Mouse (Mus musculus) cerebellum, adult 8-10 months (tissue): ENCODE data around the gene Chd3.
A peak's percentile ranks its signal among the peaks of the same experiment; 100 is the strongest.
"Not testable (repeated sequence)": the region's sequence is repeated elsewhere in the genome, so short reads cannot be mapped to it uniquely, and the experiment has no call there.

Experiments
- DNase-seq: peaks from one replicate; pipeline ENCODE4 v3.0.0; 2022

The Chd3 gene

DNA sequence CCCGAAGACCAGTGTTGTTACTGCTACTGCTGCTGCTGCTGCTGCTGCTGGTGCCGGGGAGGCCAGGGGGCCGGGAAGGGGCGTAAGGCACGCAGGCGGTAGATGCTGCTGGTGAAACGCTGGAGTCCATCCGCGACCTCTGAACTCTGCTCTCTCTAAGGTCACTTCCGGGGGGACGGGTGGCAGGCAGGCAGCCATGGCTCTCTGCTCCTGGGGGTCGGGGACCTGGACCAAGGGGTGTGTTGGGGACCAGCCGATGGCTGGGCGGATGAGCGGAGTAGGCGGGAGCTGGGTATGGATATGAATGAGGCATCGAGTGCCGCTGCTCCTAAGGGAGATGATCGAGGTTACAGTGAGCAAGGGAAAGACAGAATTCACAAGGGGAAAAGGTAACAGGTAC lies 37.1 kb upstream of the Chd3 start:
- peak; percentile 31 for DNase-seq

DNA sequence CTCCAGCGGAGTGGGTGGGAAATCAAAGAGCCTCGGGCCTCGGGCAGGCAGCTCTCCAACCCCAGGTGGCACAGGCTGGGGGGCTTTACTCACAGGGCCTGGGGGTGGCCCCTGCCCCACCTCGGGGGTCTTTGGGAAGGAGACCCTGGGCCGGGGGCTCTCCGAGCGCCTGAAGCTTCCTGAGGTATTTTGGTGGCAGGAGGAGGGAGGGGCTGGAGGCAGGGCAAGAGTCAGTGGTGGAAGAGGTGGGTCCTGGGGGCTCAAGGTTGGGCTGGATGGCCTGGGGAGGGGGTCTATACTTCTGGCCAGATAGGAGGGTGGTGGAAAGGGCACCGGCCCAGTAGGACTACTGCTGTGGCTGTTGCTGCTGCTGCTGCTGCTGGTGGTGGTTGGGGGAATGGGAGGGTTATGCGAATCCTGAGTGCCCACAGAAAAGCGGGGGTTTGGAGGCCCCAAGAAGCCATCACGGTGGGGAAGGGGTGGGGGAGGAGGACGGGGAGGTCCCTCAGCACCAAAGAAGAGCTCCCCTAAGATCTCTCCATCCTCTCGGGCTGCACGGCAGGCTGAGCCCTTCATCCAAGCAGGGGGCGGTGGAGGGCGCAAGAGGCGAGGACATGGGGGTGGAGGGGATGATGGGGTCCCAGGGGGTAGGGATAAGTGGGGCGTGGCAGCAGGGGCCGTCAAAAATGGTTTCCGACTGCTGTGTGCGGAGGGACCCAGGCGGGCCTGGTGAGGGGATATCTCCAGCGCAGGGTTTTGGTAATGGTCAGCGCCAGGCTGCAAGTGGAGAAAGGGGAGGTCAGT lies 36.4 kb upstream of the Chd3 start:
- no peak for DNase-seq

DNA sequence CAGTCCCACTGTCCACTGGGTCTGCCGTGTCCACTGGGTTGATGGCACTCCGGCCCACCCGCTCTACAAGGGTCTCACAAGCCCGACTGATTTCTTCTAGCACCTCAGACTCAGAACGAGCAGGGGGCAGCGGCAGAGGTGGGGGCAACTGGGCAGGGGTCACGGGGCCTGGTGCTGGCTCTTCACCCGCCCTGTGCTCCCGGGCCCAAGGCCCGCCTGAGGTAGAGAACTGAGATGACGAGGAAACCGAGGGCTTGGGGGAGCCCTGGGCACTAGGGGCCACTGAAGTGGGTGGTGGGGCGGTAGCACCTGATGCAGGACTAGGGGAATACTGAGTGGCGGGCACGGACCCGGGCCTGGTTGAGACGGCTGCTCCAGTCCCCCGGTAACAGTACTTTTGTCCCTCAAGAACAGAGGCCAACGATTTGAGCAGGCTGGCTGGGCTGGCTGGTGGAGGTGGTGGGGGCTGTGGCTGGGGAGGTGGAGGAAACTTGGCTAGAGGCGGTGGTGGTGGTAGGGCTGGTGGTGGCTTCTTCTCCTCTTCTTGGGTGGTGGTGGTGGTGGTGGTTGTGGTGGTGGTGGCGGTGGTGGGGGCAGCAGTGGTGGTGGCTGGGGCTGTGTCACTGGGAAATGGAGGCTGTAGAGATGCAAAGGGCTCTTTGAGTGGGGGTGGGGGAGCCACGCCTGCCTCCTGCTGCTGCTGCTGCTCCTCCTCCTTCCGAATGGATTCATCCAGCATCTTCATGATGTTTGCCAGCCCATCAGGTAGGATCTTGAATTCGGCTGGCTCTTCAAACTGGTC lies 35.6 kb upstream of the Chd3 start:
- DNase-seq, result no peak

DNA sequence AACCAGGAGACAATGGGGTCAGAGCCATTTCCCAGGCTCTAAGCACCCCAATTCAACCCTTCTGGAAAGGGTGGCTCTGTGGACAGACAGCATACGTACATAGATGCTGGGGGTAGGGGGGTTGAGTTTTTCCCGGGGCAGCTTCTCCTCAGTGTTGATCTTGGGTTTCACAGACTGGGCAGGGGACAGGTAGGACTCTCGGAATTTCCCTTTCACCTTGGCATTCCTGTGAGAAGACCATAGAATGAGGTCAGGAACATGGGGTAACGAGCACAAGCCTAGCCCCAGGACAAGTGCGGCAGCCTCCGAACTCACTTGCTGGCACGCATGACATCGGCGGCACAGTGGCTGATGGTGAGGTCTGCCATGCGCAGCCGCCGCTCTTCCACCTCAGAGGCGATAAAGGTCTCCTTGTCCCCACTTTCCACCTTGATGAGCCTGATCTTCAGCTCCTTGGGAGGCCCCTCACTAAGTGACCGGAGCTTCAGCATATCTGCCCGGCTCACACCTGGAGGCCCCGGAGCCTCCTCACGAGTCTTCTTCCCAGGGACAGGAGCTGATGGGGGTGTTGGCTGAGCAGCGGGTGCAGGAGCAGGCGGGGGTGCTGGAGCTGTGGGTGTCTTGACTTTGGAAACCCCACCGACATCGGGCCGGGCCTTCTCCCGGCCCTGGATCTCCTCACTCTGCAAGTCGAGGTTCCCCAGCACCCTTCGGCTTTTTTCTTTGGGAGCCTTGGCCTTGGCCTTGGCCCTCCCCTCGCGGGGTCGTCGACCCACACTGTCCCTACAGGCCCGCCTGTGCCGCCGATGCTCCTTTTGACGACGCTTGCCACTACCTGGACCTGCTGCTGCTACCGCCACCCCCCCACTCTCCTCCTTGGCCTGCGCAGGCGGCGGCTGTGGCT lies 34.7 kb upstream of the Chd3 start:
- DNase-seq, result peak; percentile 28

DNA sequence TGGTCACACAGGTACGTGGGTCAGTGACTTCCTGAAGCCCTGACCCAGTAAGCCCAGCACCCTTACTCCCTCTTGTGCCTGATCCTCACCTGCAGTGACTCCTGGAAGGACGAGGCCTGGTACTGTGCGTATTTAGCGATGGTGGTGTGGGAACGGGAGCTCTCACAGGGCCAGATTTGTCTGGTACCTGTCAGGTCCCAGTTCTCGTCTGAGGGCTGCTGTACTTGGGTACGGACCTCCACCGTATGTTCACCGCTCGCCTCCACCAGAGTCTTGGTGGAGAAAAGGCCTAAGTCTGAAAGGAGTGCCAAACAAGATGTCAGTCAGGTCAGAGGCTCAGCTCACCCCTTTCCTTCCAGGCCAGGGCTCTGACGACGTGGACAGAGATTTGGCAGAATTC lies 32.8 kb upstream of the Chd3 start:
- DNase-seq, result peak; percentile 28

DNA sequence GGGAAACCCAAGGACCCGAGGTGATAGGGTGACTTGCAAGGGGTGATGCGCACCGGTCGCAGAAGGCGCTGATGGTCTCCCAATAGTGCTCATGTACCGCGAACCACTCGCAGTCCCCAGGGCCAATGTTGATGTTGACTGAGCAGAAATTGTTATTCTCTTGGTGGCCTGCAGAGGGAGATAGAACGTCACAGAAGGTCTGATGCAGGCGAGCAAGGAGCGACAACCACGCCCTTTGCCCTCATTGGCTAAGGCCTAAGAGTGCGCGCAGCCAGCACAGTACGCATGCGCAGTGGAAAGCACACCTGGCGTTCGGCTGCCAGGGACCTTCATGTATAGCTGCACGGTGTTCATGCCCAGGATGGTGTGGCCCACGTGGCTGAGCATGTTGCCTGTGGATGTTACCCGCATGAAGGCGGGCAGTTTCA lies 32.0 kb upstream of the Chd3 start:
- peak; percentile 94 for DNase-seq

DNA sequence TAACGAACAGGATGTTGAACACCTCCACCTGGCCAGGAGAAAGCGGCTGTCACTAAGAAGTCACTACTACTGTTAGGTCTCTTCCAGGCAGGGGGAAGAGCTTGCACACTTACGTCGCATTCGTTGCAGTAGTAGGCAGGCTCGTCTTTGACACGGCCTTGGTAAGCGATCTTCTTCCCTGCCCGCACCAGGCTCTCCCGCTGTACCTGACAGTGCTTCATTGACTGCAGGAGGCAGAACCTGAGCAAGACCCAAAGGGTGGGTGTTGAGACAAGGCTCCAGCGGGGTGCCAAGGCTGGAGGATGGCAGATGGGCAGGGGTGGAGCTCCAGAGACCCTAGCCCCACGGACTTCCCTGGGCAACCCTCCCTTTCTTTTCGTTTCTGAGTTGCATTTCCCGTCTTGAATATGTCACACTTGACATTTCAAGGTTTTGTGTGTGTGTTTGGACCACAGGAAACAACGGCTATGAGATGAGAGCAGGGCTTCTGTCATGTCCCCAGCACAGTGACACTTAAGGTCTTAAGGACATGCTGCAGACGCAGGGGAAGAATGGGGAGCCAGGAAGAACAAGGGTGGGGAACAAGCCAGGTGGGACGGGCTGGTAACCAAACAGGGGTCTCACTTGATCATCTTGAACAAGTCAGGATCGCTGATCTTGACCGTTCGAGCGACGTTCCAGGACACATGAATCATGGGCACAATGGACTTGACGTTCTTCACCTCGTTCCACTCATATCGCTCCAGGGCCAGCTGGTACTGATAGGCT lies 31.1 kb upstream of the Chd3 start:
- peak; percentile 43 for DNase-seq

DNA sequence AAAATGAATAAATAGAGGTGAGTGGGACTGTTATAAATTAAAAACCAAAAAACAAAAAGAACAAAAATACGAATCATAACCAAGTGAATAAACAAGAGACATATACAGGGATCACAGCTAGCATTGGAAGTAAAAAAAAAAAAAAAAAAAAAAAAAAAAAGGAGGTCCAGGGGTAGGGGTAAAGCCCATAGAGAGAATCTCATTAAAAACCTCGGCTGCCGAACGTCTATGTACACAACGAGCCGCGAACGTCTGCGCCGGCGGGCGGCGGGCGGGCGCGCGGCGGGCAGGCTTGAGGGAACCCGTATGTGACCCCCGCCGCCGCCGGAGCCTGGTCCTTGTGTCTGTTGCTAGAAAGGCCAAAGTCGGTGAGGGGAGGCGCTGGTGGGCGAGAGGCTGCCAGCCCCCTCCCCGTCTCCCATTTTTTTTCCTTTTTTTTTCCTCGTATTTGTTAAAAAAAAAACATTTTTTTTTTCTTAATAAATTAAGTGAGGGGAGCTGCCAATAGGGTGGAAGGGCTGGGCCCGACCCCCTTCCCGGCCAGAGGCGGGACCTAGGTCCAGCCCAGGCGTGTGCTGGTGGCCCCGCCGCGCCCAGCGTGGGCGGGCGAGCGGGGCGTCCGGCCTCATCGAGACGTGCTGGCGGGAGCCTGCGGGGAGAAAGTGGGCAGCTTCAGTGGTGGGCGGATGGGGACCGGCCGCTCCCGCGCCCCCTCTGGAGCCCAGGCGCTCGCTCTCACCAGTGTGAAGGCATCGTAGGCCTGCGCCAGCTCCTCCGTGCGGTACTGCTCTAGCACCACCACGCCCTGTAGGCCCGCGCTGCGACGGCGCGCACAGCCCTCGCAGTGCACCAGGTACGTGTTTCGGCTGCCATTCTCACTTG lies 30.2 kb upstream of the Chd3 start:
- peak; percentile 36 for DNase-seq

DNA sequence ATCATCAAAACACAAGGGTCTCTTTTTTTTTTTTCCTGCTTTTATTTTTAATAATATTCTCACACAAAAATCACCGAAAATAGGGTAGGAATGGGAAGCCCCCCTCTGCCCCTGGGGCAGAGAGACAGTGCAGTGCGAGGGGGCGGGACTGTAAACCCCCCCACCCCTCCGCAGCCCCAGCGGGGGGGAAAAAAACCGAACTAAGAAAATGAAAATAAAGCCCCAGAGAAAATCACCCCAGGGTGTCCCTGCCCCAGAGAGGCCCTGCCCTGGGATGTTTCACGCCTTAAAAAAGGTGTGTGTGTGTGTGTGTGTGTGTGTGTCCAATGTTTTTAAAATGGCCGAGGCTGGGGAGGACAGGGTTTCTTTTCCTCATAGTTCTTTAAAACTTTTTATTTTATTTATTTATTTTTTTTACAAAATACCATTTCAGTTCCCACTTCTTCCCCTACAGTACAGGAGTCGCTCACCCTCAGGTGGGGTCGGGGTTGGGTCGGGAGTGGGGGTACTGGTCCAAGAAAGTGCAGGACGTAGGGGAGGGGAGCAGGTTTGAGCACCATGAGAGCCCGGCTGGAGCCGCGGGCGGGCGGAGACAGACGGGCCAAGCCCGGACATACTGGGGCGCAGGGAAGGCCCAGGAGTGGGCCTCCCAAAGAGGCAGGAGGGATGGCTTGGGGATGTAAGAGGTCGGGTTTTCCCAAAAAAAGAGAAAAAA lies 29.4 kb upstream of the Chd3 start:
- peak; percentile 40 for DNase-seq

DNA sequence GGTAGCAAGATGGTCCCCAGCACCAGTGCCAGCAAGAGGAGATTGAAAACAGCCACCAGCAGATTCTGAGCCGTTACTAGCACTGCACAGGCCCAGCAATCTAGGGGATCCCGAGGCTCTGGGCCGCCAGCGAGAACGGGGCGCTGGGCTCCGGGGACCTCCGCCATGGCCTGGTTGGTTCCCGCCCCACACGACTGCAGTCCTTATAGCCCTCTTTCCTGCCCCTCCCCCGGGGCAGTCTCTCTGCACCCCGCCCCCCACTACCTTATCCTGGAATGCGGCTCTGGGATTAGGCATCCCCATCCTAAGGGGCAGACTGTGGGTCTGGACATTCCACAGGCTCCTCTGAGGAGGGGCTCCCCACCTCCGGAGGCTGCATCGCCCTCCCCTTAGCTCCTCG lies 28.9 kb upstream of the Chd3 start, which contains the start of gene Tmem88:
Gene Tmem88, minus strand, starts transcription at position 176 of the 400 bp plus-strand sequence.
- peak; percentile 46 for DNase-seq

DNA sequence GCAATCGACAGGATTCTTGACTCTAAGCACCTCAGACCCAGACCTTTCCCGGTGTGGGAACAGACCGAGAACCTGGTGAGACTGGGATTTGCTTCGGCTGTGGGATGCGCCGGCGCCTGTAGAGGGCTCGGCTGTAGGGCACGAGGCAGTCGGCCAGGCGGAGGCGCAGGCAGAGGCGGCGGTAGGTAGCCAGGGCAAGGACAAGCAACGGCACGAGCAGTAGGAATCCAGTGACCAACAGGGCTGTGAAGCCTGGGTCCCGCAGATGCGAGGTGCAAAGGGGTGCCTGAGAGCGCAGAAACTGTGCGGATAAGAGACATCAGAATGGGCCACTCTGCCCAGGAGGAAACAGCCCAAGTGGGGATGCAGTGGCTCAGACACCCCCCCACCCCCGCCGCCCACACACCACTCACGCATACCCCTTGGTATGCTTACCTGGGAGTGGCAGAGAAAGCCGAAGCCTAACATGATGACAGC lies 28.4 kb upstream of the Chd3 start:
- peak; percentile 62 for DNase-seq

DNA sequence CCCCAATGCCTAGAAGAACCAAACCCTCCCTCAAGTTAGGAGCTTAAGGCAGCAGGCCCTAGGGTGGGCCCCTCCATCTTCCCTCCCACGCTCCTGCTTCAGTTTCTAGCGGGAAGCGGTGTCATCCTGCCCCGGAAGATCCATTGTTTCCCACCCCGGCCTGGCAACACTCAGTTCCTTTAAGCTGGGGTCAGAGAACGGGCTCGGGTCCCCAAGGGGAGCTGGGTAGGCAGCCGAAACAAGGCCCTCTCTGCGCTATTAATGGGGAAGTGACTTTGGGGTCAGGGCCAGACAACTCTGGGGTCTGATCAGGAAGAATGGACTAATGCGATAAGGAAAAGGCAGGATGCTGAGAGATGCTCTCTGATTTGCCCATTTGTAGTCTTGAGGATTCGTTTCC lies 27.6 kb upstream of the Chd3 start:
- peak; percentile 45 for DNase-seq

DNA sequence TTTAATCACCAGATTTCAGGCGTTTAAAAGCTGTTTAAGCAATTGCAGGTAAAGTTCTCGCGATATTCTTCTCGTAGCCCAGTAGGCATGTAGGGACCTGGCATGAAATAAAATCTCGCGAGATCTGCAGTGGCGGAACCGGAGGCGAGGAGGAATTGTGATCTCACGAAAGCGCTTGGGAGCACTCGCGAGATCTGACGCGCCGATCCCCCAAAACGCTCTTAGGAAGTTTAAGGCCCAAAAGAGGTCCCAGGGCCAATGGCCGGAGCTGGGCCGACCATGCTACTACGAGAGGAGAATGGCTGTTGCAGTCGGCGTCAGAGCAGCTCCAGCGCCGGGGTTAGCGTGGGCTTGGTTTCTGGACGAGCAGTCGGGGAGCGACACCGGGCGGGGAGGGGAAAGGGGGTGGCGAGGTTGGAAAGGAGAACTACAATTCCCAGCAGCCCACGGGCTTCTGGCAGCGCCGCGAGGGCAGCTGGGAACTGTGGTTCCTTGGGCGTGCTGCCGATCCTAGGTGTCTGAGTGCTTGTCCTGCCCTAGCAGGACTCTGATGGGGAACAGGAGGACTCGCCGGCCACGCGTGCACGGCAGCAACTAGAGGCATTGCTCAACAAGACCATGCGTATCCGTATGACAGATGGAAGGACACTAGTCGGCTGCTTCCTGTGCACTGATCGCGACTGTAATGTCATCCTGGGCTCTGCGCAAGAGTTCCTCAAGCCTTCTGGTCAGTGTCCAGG lies 26.6 kb upstream of the Chd3 start:
- DNase-seq, result peak; percentile 96

DNA sequence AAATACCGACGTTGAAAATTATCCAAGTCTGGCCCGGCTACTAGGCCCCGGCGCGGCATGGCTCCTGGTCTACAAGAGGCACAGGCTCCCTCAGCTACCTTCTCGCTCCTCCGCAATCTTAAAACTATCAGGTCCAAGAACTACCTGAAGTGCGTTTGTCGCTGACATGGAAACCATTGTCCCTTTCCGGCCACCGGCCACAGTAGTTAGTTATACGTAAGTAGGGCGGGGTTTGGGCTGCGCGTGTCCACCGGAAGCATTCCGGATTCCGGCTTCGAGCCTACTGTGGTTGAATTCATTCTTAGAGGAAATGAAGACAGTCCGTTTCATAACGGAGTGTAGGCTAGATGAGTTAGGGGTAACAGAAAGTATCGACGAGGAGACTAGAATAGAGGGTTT lies 26.0 kb upstream of the Chd3 start, which contains the start of the genes Naa38 and Cyb5d1:
Gene Naa38, plus strand, starts transcription at position 253 of the 399 bp plus-strand sequence.
Gene Cyb5d1, minus strand, starts transcription at position 397 of the 399 bp plus-strand sequence.
- peak; percentile 93 for DNase-seq

DNA sequence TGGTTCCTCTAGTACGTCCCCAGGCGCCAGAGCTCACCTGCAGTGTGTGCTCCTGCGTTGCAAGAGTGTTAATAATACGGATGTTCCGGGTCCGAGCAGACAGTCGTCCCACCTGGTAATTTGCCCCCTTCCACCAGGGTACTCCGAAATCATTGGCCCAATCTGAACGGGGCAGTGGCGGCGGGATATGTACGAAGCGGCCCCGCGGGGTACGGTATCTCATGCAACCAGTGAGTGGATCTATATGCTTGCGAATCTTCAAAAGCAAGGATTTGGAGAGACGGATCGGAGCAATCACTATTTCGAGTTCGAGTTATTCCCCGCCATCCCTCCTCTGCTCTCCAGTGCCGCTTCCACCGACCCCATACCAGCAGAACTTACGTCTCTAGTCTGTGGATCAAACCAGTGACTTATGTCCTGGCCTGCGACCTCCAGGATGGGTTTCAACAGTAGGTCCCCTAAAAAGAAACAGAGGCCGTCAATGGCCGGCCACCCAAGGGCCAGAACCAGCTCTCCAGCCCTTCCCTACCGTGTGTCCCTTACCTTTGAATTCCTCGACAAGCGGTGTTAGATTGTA lies 25.5 kb upstream of the Chd3 start:
- not testable (repeated sequence) for DNase-seq

DNA sequence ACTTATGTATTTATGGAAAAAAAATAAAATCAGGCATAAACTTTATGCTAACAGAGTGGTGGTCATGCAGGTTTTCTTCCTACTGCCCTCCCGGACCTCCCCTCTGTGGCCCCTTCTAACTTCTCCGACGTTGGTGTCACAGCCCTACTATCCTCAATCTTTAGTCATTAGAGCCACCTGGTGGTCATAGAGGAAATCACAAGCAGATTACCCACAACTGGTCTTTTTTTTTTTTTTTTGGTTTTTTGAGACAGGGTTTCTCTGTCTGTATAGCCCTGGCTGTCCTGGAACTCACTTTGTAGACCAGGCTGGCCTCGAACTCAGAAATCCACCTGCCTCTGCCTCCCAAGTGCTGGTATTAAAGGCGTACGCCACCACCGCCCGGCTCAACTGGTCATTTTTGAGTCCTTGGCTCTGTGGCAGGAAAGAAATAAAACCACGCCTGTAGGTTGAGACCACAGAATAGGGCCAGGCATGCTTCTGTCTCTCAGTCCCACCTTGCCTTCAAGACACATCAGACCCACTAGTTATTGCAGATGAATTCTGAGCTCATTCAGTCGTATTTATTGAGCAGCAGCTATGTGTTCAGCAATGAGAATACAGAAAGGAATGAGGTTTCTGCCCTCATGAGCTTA lies 21.3 kb upstream of the Chd3 start:
- peak; percentile 76 for DNase-seq

DNA sequence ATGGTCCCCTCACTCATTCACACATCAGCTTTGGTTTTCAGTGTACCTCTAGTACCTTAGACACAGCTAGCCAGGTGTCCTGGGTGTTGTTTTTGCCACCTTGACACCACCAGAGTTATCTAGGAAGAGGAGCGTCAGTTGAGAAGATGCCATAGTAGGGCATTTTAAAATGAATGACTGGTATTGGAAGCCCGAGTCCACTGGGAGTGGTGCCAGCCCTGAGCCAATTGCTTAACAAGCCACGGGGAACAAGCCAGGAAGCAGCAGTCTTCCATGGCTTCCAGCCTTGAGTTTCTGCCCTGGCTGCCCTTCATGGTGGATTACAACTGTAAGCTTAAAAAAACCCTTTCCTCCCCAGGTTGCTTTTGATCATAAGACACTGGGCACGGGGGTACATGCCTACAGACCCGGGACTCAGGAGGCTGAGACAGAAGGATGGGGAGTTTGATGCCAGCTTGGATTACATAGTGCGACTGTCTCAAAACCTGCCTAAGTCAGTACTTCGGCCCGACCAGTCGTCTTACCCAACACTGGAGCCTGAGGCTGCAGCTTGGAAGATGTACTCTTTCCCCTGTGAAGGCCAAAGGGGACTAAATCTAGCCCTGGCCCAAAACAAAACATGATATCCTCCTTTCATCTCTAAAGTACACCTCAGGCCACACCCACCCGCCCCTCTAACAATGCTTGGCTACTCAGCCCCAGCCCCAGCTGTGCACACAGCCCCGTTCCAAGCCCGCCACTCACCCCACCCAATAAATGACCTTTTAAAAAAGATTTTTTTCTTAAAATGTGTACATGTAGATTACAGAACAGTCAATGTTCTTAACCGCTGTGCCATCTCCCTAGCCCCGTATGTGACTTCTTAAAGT lies 20.6 kb upstream of the Chd3 start:
- peak; percentile 40 for DNase-seq
